Mouse (Mus musculus) ES-E14 (cell line): ENCODE measurements around the gene Rnf144a. TPM values are rescaled to one million over a fixed set of nuclear protein-coding genes. Genes with fewer than 3 reads are reported as not detected.

ENCODE experiments used
- DNase-seq: peaks from one replicate; pipeline ENCODE4 v3.0.0-alpha.2; 2013; ENCODE audit warnings: low read depth, low spot score
- H3K27ac ChIP-seq: 2 replicates; pipeline ENCODE4 v1.5.1; 2012; ENCODE audit warnings: low read depth, mild to moderate bottlenecking, low read length, moderate library complexity, mixed read lengths; ENCODE audit not compliant: poor library complexity, insufficient read depth, severe bottlenecking
- H3K36me3 ChIP-seq: 2 replicates; pipeline ENCODE4 v1.6.1; 2012; ENCODE audit warnings: mild to moderate bottlenecking, low read length, moderate library complexity, mixed read lengths; ENCODE audit not compliant: control insufficient read depth, poor library complexity, insufficient read depth, severe bottlenecking
- H3K4me1 ChIP-seq, 2 experiments: fragments of 150-350 bp in 1 of 2; sonication (generic) in 1 of 2; 2 replicates each; pipeline ENCODE4 v1.6.1; 2012; ENCODE audit warnings: low read length in 2 of 2, mild to moderate bottlenecking in 1 of 2, mixed read lengths in 1 of 2; ENCODE audit not compliant: control insufficient read depth in 2 of 2, insufficient read depth in 2 of 2, poor library complexity in 1 of 2
- H3K4me3 ChIP-seq, 2 experiments: fragments of 150-350 bp in 1 of 2; sonication (generic) in 1 of 2; 2 replicates each; pipeline ENCODE4 v1.5.1; 2012; ENCODE audit warnings: low read length in 2 of 2, low read depth in 1 of 2, mild to moderate bottlenecking in 1 of 2, mixed read lengths in 1 of 2; ENCODE audit not compliant: insufficient read depth in 1 of 2, poor library complexity in 1 of 2, severe bottlenecking in 1 of 2
- H3K9ac ChIP-seq: 2 replicates; pipeline ENCODE4 v1.6.1; 2012; ENCODE audit warnings: low read depth, mild to moderate bottlenecking, low read length, mixed read lengths; ENCODE audit not compliant: poor library complexity, insufficient read depth, severe bottlenecking
- H3K9me3 ChIP-seq: fragments of 150-350 bp; sonication (generic); 2 replicates; pipeline ENCODE4 v1.6.1; 2012; ENCODE audit warnings: low read depth, mild to moderate bottlenecking, low read length; ENCODE audit not compliant: control insufficient read depth, insufficient read depth
- CHD2 ChIP-seq: IDR thresholded peaks from 2 replicates; pipeline ENCODE4 v1.6.1; 2014; ENCODE audit warnings: mild to moderate bottlenecking, low read depth, low read length, inconsistent platforms
- HCFC1 ChIP-seq: IDR thresholded peaks from 2 replicates; pipeline ENCODE4 v1.6.1; 2012; ENCODE audit warnings: low read length, inconsistent platforms, borderline replicate concordance; ENCODE audit not compliant: insufficient read depth
- MAFK ChIP-seq: IDR thresholded peaks from 2 replicates; pipeline ENCODE4 v1.6.1; 2014; ENCODE audit warnings: mild to moderate bottlenecking, low read depth, low read length, inconsistent platforms; ENCODE audit not compliant: insufficient read depth
- ZC3H11A ChIP-seq: IDR thresholded peaks from 2 replicates; pipeline ENCODE4 v1.6.1; 2012; ENCODE audit warnings: low read depth, mild to moderate bottlenecking, inconsistent platforms, low read length, borderline replicate concordance
- ZNF384 ChIP-seq: IDR thresholded peaks from 2 replicates; pipeline ENCODE4 v1.6.1; 2012; ENCODE audit warnings: low read depth, low read length, inconsistent platforms
- in situ Hi-C, 2 experiments: fragments of 600-800 bp; cut with MboI; formaldehyde crosslinking; loops; one replicate each; pipeline ENCODE4 v1.15.1; 2025; ENCODE audit warnings: low sequenced_read_pairs in 2 of 2, inconsistent platforms in 1 of 2; ENCODE audit not compliant: unreplicated experiment in 2 of 2
- total RNA-seq: library from RNA; depleted of rRNA; stranded (reverse); fragments of 300-350 nt; gene quantifications from 2 replicates; pipeline ENCODE4 v1.2.3, GENCODE M21; 2012

The Rnf144a gene
- total RNA-seq, 1 experiment: 1.6 TPM

DNA sequence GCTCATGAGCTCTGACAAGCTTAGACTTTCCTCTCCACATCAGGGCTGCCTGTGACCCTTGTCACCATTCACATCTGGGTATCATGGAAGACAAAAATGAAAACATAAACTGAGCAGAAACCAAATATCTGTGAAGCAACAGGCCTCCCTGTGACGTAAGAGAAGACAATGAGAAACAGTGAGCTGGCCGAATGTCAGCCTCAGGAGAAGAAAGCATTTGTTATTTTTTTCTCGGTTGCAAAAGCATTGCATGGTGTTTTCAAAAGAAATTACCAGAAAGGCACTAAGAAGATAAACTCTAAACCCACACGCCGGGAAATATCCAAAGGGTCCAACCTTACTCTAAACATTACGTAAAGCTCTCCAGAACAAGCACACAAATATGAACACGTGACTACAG lies 41.3 kb downstream of the Rnf144a start:
- no peaks in the 10 kb centered on the region for H3K36me3 ChIP-seq
- H3K27ac ChIP-seq: no peak overlapping the region
- H3K9me3 ChIP-seq: no peaks in the 10 kb centered on the region
- H3K9ac ChIP-seq: no peak overlapping the region
- TF ChIP-seq HCFC1 (no peak), MAFK (no peak)
- H3K4me3 ChIP-seq: no peak overlapping the region
- no peak for DNase-seq
- no peaks in the 10 kb centered on the region for H3K4me1 ChIP-seq
- in situ Hi-C loops: no loop called here

DNA sequence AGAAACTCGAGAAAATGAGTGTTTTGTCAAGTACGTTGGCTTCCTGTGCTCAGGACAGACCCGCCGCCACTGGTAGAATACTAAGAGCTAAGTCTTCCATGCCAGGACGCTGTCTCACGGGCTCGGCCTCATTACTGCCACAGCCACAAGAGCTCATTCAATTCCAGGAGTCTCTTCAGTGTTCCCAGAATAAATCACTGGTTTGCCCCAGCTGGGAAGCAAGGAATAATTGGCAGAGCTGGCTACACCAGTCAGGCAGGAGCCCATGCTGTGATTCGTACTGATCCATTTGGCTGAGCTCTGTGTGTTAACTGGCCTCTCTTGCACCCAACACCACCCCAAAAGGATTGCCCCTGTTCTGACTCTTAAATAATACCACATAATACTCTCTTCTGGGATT lies 45.0 kb downstream of the Rnf144a start:
- no peak for DNase-seq
- no peak for TF ChIP-seq ZC3H11A
- TF ChIP-seq CHD2: no peak
- TF ChIP-seq MAFK: no peak
- no peak for TF ChIP-seq ZNF384
- TF ChIP-seq HCFC1: no peak
- no peaks in the 10 kb centered on the region for H3K9me3 ChIP-seq
- no peak overlapping the region for H3K9ac ChIP-seq
- in situ Hi-C loops: no loop called here
- H3K36me3 ChIP-seq: no peaks in the 10 kb centered on the region
- no peaks in the 10 kb centered on the region for H3K4me1 ChIP-seq
- H3K27ac ChIP-seq: no peak overlapping the region
- no peak overlapping the region for H3K4me3 ChIP-seq

DNA sequence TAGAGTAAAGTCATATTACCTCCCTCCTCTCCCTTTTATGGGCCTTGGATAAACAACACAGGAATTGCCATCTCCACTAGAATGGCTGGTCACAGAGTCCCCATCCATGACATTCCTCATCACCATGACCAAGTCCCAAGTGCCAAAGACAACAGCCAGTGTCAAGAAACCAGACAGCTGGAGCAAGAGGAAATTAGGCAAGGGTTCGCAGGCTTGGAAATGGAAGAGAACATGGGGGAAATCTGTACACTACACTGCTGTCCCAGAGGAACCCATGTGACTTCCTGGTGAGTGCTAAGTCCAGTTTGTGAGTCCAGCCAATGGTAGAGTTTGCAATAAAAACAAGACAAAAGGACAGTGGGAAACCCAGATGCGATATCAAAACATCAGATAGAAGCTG lies 47.7 kb downstream of the Rnf144a start:
- Histone ChIP-seq H3K4me3 (no peak overlapping the region), H3K4me1 (no peaks in the 10 kb centered on the region), H3K36me3 (no peaks in the 10 kb centered on the region), H3K9ac (no peak overlapping the region), H3K9me3 (no peaks in the 10 kb centered on the region), H3K27ac (no peak overlapping the region)
- DNase-seq: no peak
- TF ChIP-seq ZC3H11A (no peak), ZNF384 (no peak), CHD2 (no peak), HCFC1 (no peak), MAFK (no peak)
- in situ Hi-C loops: no loop called here

GRCm38 (mm10) chr12:26366372-26366771 lies 48.7 kb downstream of the Rnf144a start:
- in situ Hi-C loops: no loop called here
- H3K27ac ChIP-seq: no peak overlapping the region

DNA sequence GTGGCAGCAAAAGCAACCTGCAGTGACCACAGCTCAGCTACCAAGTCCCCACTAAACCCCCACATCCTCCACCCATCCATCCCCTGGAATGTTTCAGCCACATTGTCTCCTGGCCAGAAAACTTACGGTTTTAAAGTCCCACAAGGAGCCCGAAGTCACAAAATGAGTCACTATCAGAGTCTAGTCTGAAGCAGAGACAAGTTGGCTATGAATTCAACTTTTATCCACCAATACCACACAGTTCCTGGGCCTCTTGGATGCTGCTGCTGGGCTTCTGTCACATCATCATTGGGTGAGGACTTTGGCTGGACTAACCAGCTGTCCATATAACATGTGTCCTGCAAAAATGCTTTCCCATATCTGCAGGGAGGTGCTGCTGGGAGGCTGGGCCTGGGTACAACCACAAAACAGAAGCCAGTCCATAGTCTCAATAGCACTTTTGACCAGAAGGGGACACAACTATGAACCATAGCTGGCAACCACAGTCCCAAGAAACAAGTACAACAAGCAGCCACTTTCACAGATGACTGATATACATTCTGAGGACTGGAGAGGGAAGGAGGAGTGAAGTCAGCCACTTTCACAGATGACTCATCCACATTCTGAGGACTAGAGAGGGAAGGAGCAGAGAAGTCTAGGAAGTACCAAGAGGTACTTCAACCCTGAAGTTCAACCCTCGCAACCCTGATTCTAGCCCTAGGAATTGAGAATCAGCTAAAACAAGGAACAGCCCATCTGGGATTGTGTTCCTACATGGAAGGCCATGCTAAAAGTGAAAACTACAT lies 49.3 kb downstream of the Rnf144a start:
- Histone ChIP-seq H3K4me3 (no peak overlapping the region), H3K9ac (no peak overlapping the region), H3K9me3 (no peaks in the 10 kb centered on the region), H3K4me1 (no peaks in the 10 kb centered on the region), H3K27ac (no peak overlapping the region), H3K36me3 (no peaks in the 10 kb centered on the region)
- DNase-seq: no peak
- TF ChIP-seq MAFK: no peak
- no peak for TF ChIP-seq HCFC1
- TF ChIP-seq CHD2: no peak
- TF ChIP-seq ZC3H11A: no peak
- no peak for TF ChIP-seq ZNF384
- in situ Hi-C loops: no loop called here

More at GRCm38 (mm10) chr12:26366372-26366771, 48.7 kb downstream of the Rnf144a start:
- Histone ChIP-seq H3K4me1 (no peaks in the 10 kb centered on the region), H3K9me3 (no peaks in the 10 kb centered on the region), H3K4me3 (no peak overlapping the region), H3K9ac (no peak overlapping the region), H3K36me3 (no peaks in the 10 kb centered on the region)
- TF ChIP-seq ZNF384 (no peak), HCFC1 (no peak), MAFK (no peak), CHD2 (no peak), ZC3H11A (no peak)
- no peak for DNase-seq
